Mouse (Mus musculus) lung, embryonic 14.5 days (tissue): ENCODE results near the gene Tgfbr1. TPM values are rescaled to one million over a fixed set of nuclear protein-coding genes. Genes with fewer than 3 reads are reported as not detected.

ENCODE experiments used
- ATAC-seq: fragments of 200-750 bp; cut with Nextera tagmentation; 2 replicates; pipeline ENCODE4 v1.8.0; 2017; ENCODE audit warnings: mild to moderate bottlenecking, moderate TSS enrichment, moderate library complexity; ENCODE audit not compliant: insufficient read depth
- DNase-seq: peaks from one replicate; pipeline ENCODE4 v3.0.0-alpha.2; 2015
- H3K27ac ChIP-seq: fragments of 300-500 bp; sonication (generic); 2 replicates; pipeline ENCODE4 v1.5.1; 2014; ENCODE audit warnings: low read depth, mild to moderate bottlenecking, moderate library complexity
- H3K27me3 ChIP-seq: fragments of 300-500 bp; sonication (generic); 2 replicates; pipeline ENCODE4 v1.6.1; 2014; ENCODE audit warnings: low read length, control low read depth; ENCODE audit not compliant: insufficient read depth
- H3K36me3 ChIP-seq: fragments of 300-500 bp; sonication (generic); 2 replicates; pipeline ENCODE4 v1.6.1; 2014; ENCODE audit warnings: control low read depth; ENCODE audit not compliant: insufficient read depth
- H3K4me1 ChIP-seq: fragments of 300-500 bp; sonication (generic); 2 replicates; pipeline ENCODE4 v1.6.1; 2014; ENCODE audit warnings: antibody characterized with exemption, control low read depth; ENCODE audit not compliant: insufficient read depth
- H3K4me2 ChIP-seq: fragments of 300-500 bp; sonication (generic); 2 replicates; pipeline ENCODE4 v1.6.1; 2014; ENCODE audit warnings: mild to moderate bottlenecking
- H3K4me3 ChIP-seq: fragments of 300-500 bp; sonication (generic); 2 replicates; pipeline ENCODE4 v1.5.1; 2014; ENCODE audit warnings: low read depth, low read length
- H3K9ac ChIP-seq: fragments of 300-500 bp; sonication (generic); 2 replicates; pipeline ENCODE4 v1.6.1; 2014
- H3K9me3 ChIP-seq: fragments of 300-500 bp; sonication (generic); 2 replicates; pipeline ENCODE4 v1.6.1; 2016; ENCODE audit warnings: low read depth, low read length, control low read depth
- CTCF ChIP-seq: IDR thresholded peaks from 2 replicates; pipeline ENCODE4 v1.5.1; 2016; ENCODE audit warnings: antibody characterized with exemption, low read depth
- WGBS: fragments of 180-500 bp; shearing (Covaris S2); extraction: QIAGEN DNeasy Blood & Tissue Kit; methylation state at CpG from one replicate; pipeline ENCODE4 v1.1.7; 2014; 5-methylcytosine and 5-hydroxymethylcytosine counted together
- polyA plus RNA-seq: library from polyadenylated mRNA; unstranded; fragments of >200 nt; fragmentation: Nextera tagmentation; extraction: Ambion mirVana; gene quantifications from 2 replicates; pipeline ENCODE4 v1.2.1, GENCODE M21; 2014

Gene Tgfbr1
- polyA plus RNA-seq: 36.6 and 38.4 TPM in 2 replicates

DNA sequence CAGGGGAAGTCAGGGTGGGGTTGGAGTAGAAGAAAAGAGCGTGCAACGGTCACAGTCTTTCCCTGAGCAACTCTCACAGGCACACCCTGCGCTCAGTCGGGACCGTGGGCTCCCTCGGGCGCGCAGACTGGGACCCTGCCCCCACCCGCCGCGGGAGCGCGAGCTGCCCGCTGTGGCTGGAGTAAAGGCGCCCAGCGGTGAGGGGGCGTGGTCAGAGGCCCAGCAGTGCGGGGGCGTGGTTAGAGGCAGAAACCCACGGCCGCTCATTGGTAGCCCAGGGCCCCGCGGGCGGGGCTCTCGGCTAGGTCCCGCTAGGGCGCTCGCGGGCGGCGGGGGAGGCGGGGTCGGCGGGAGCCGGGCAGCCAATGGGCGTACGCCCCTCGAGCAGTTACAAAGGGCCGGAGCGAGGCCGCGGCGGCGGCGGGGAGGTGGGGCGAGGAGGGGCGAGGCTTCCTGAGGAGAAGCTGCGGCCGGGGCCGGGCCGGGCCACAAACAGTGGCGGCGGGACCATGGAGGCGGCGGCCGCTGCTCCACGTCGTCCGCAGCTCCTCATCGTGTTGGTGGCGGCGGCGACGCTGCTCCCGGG, at the start of gene Tgfbr1:
Tgfbr1 (plus strand) TSS at position 420 of the 586 bp plus-strand sequence.
- peak within 1 kb of the TSS; percentile 90 for H3K4me2 ChIP-seq
- H3K4me3 ChIP-seq: peak within 1 kb of the TSS; percentile 92
- under 1% methylated on average over 57 of the region's 65 CpGs for WGBS
- DNase-seq (peak; percentile 99), ATAC-seq (peak; percentile 98)
- H3K4me1 ChIP-seq: peaks cover 12% of the 10 kb centered on the region; the same call in 1 of the 2 replicates
- no peaks in the 10 kb centered on the region for H3K9me3 ChIP-seq
- TF ChIP-seq CTCF: no peak
- H3K9ac ChIP-seq: peak within 1 kb of the TSS; percentile 86
- no peaks in the 10 kb centered on the region for H3K27me3 ChIP-seq
- no peaks in the 10 kb centered on the region for H3K36me3 ChIP-seq
- peak within 1 kb of the TSS; percentile 90 for H3K27ac ChIP-seq

DNA sequence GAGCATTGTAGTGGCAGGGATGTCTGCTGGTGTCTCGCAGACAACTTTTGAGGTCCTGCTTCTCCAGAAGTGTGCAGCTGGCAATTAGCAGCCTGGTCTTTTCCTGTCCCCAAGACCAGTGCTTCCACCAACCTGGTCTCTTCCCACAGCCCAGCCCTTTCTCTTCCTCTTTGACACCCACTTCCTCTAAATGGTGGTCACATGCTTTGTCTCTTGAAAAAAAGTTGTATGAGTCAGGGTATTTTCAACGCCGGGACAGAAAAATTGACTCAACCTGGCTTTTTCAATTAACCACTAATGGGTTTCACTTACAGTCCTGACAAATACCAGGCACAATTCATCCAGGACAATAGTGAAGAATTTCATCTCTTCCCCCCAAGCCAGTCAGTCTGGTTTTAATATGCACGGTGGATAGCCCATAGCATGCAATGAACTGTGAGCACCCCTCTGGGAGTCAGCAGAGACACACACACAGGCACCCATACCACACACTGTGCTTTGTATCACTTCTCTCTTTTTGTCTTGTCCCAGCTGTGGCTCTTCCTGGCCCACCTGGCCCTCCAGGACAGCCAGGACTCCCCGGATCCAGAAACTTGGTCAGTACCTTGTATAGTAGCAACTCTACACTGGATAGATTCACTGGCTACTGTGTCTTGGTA, 49.6 kb upstream of the Tgfbr1 start:
- no peak overlapping the region for H3K4me2 ChIP-seq
- no peak for TF ChIP-seq CTCF
- H3K9me3 ChIP-seq: no peaks in the 10 kb centered on the region
- H3K4me3 ChIP-seq: no peak overlapping the region
- DNase-seq (no peak), ATAC-seq (no peak)
- H3K4me1 ChIP-seq: no peaks in the 10 kb centered on the region
- no peaks in the 10 kb centered on the region for H3K36me3 ChIP-seq
- no peak overlapping the region for H3K9ac ChIP-seq
- 70% methylated on average over 5 of the region's 5 CpGs for WGBS
- H3K27ac ChIP-seq: no peak overlapping the region
- H3K27me3 ChIP-seq: no peaks in the 10 kb centered on the region

DNA sequence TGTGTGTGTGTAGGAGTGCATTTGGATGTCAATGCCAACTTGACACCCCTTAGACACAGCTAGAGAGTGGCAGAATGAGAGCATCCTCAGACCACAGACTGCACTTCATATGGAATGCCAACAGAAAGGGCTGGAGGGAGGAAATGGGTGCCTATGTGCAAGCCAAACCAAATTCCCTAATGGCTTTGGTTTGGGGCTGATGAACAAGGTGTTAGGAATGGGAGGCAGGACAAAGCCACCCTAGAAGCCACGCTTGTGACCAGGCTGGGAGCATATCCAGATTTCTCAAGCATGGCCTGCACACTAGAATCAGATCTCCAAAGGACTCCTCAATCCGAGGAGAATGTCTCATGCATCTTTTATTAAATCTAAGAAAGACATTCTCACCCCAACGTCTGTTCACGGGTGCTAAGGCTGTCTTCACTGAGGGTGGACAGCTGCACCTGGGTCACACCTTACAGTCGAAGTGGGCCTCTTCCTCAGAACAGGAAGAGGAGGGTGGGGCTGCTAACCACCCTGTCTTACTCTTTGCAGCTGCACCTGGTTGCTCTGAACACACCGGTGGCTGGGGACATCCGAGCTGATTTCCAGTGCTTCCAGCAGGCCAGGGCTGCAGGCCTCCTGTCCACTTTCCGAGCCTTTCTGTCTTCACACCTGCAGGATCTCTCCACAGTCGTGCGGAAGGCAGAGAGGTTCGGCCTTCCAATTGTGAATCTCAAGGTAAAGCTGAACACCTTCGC, 43.0 kb upstream of the Tgfbr1 start:
- Histone ChIP-seq H3K9ac (no peak overlapping the region), H3K36me3 (no peaks in the 10 kb centered on the region), H3K27ac (no peak overlapping the region), H3K9me3 (no peaks in the 10 kb centered on the region), H3K27me3 (no peaks in the 10 kb centered on the region), H3K4me3 (no peak overlapping the region), H3K4me2 (no peak overlapping the region), H3K4me1 (no peaks in the 10 kb centered on the region)
- WGBS: 75% methylated on average over 12 of the region's 12 CpGs
- TF ChIP-seq CTCF: no peak
- DNase-seq (no peak), ATAC-seq (no peak)

DNA sequence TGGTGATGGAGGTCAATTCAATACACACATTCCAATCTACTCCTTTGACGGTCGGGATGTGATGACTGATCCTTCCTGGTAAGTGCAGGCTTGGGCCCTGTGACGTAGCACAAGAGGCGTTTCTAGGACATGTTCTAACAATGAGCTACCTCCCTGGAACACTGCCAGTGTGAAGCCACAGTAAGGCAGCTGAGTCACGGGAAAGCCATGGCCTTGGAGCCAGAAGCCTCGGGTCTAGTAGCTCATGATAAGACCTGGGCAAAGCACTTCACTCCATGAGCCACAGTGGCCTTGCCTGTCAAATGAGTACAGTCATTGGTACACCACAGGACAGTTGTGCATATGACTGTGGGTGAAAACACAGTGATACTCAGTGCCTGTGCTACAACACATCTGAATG, 42.2 kb upstream of the Tgfbr1 start:
- Histone ChIP-seq H3K27me3 (no peaks in the 10 kb centered on the region), H3K27ac (no peak overlapping the region), H3K36me3 (no peaks in the 10 kb centered on the region), H3K4me1 (no peaks in the 10 kb centered on the region), H3K4me2 (no peak overlapping the region), H3K4me3 (no peak overlapping the region), H3K9me3 (no peaks in the 10 kb centered on the region), H3K9ac (no peak overlapping the region)
- ATAC-seq: no peak; the same call in 1 of the 2 replicates
- TF ChIP-seq CTCF: no peak
- peak; percentile 51 for DNase-seq
- 35% methylated on average over 6 of the region's 6 CpGs for WGBS

DNA sequence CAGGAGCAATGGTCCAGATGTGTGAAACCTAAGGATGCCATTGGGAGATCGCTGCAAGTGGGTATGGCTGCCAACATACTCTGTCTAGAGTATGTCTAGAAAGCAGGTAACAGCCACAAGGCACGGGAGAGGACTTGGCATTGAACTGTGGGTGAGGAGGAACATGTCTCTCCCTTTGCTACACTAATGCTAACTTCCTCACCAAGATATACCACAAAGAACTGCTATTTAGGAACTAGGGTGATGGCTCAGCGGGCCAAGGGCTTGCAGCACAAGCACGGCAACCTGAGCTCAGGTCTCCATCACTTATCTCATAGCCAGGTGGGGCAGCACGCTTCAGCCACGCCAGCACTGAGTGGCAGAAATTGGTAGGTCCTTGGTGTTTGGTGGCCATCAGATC, 41.6 kb upstream of the Tgfbr1 start:
- WGBS: 91% methylated on average over 6 of the region's 6 CpGs
- no peak for ATAC-seq

DNA sequence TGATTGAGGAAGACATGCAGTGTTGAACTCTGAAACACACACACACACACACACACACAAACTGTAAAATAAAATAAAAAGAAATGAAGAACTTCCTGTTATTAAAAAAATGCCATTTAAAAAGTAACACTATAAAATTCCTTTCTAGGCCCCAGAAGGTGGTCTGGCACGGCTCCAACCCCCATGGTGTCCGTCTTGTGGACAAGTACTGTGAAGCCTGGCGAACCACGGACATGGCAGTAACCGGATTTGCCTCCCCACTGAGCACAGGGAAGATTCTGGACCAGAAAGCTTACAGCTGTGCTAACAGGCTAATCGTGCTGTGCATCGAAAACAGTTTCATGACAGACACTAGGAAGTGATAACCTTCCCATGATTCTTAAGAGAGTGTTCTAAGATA, 41.1 kb upstream of the Tgfbr1 start:
- Histone ChIP-seq H3K36me3 (no peaks in the 10 kb centered on the region), H3K9ac (no peak overlapping the region), H3K4me1 (no peaks in the 10 kb centered on the region), H3K4me3 (no peak overlapping the region), H3K9me3 (no peaks in the 10 kb centered on the region), H3K27ac (no peak overlapping the region), H3K27me3 (no peaks in the 10 kb centered on the region), H3K4me2 (no peak overlapping the region)
- no peak for TF ChIP-seq CTCF
- ATAC-seq (no peak), DNase-seq (no peak)
- WGBS: 51% methylated on average over 7 of the region's 7 CpGs

More for the DNA sequence above, 41.6 kb upstream of the Tgfbr1 start:
- Histone ChIP-seq H3K9ac (no peak overlapping the region), H3K4me3 (no peak overlapping the region), H3K4me1 (no peaks in the 10 kb centered on the region), H3K36me3 (no peaks in the 10 kb centered on the region), H3K4me2 (no peak overlapping the region), H3K27me3 (no peaks in the 10 kb centered on the region), H3K27ac (no peak overlapping the region), H3K9me3 (no peaks in the 10 kb centered on the region)
- no peak for DNase-seq
- TF ChIP-seq CTCF: no peak

DNA sequence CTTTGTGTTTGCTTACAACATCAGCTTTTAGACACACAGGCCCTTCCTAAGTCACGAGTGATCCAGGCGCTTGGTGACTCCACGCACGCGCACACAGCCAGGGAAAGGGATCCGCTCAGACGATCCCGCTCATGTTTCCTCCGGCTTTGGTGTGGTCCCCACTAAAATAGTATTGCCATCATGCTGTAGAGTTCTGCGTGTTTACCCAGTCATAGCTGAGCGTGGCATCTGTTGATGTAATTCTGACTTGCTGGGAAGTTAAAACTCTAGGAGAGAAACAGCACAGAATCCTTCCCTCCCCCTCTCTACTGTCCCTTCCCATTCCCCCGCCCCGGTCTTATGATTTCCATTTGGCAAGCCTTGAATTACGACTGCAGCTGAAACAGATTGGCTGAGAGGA, 40.3 kb upstream of the Tgfbr1 start:
- H3K9me3 ChIP-seq: no peaks in the 10 kb centered on the region
- H3K36me3 ChIP-seq: no peaks in the 10 kb centered on the region
- no peak overlapping the region for H3K9ac ChIP-seq
- peak; percentile 43 for DNase-seq
- H3K4me1 ChIP-seq: no peaks in the 10 kb centered on the region
- WGBS: 65% methylated on average over 14 of the region's 14 CpGs
- ATAC-seq: no peak; the same call in 1 of the 2 replicates
- no peak overlapping the region for H3K4me2 ChIP-seq
- H3K27ac ChIP-seq: no peak overlapping the region
- no peaks in the 10 kb centered on the region for H3K27me3 ChIP-seq
- no peak for TF ChIP-seq CTCF
- no peak overlapping the region for H3K4me3 ChIP-seq
